Mouse (Mus musculus) embryonic facial prominence, embryonic 10.5 days (tissue): ENCODE data around the gene Casc3. TPM values are rescaled to one million over a fixed set of nuclear protein-coding genes. Genes with fewer than 3 reads are reported as not detected.

Experiments
- DNase-seq: peaks from one replicate; pipeline ENCODE4 v3.0.0-alpha.2; 2017; ENCODE audit warnings: low spot score
- H3K27ac ChIP-seq: fragments of 300-500 bp; sonication (generic); replicated peaks from 2 replicates; pipeline ENCODE4 v1.5.1; 2016; ENCODE audit warnings: mild to moderate bottlenecking
- H3K27me3 ChIP-seq: fragments of 300-500 bp; sonication (generic); replicated peaks from 2 replicates; pipeline ENCODE4 v1.6.1; 2016; ENCODE audit warnings: low read depth, mild to moderate bottlenecking; ENCODE audit not compliant: poor library complexity, severe bottlenecking
- H3K36me3 ChIP-seq: fragments of 300-500 bp; sonication (generic); replicated peaks from 2 replicates; pipeline ENCODE4 v1.6.1; 2016; ENCODE audit warnings: mild to moderate bottlenecking, moderate library complexity
- H3K4me1 ChIP-seq: fragments of 300-500 bp; sonication (generic); 2 replicates; pipeline ENCODE4 v1.6.1; 2016
- H3K4me3 ChIP-seq: fragments of 300-500 bp; sonication (generic); 2 replicates; pipeline ENCODE4 v1.5.1; 2016; ENCODE audit warnings: mild to moderate bottlenecking, moderate library complexity
- H3K9me3 ChIP-seq: fragments of 300-500 bp; sonication (generic); 2 replicates; pipeline ENCODE4 v1.6.1; 2016; ENCODE audit warnings: mild to moderate bottlenecking
- WGBS: fragments of 180-500 bp; shearing (Covaris S2); methylation state at CpG from one replicate; pipeline ENCODE4 v1.1.7; 2016; 5-methylcytosine and 5-hydroxymethylcytosine counted together
- polyA plus RNA-seq: library from polyadenylated mRNA; unstranded; fragments of >200 nt; fragmentation: Nextera tagmentation; extraction: Ambion mirVana; gene quantifications from 2 replicates; pipeline ENCODE4 v1.2.1, GENCODE M21; 2016

The Casc3 gene
- 47.5 and 48.3 TPM in 2 replicates for polyA plus RNA-seq

GRCm38 (mm10) chr11:98804605-98805004 is at the start of gene Casc3:
Casc3 (plus strand) TSS chr11:98804905.
- no peaks in the 10 kb centered on the region for H3K27me3 ChIP-seq
- no peak within 1 kb of the TSS for H3K4me3 ChIP-seq
- peaks cover 11% of the 10 kb centered on the region for H3K4me1 ChIP-seq
- no peak for DNase-seq
- peaks cover 90% of the 10 kb centered on the region for H3K36me3 ChIP-seq
- H3K27ac ChIP-seq: no peak within 1 kb of the TSS
- WGBS: 94% methylated on average over 5 of the region's 5 CpGs
- H3K9me3 ChIP-seq: no peaks in the 10 kb centered on the region

DNA sequence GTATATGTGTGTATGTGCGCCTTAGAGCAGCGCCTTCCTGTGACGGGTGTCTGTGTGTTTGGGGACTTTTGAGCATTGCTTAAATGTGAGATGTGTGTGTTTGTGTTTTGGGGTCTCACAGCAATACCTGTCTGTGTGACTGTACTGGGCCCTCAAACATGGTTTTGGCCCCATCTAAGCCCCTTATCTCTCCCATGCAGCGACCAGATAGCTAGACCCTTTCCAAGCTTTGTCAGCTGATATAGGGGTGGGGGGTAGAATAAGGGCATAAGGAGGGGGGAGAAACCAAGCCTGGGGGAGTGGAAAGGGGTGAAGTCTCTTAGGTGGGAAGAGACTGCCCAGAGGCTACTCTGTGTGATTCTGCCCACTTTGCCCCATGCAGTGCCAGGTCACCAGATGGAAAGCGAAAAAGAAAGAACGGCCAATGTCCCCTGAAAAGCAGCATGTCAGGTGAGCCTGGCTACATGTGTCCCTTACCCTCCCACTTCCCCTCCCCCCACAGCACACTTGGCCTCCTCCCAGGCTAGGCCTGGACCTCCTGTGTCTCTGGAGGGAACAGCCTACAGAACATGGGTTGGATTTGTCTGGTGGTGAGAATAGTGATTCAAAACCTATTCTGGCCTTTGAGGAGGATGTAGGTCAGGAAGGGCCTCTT is 48.9 kb upstream of the Casc3 start:
- peaks cover 29% of the 10 kb centered on the region for H3K36me3 ChIP-seq
- no peak overlapping the region; the same call in 1 of the 2 replicates for H3K27ac ChIP-seq
- DNase-seq: no peak
- H3K9me3 ChIP-seq: no peaks in the 10 kb centered on the region
- H3K4me1 ChIP-seq: peaks cover 41% of the 10 kb centered on the region
- 90% methylated on average over 6 of the region's 6 CpGs for WGBS
- H3K4me3 ChIP-seq: no peak overlapping the region
- no peaks in the 10 kb centered on the region for H3K27me3 ChIP-seq

- H3K36me3 ChIP-seq: peaks cover 37% of the 10 kb centered on the region
- no peak for DNase-seq
- 84% methylated on average over 12 of the region's 12 CpGs for WGBS
These were observed 48.0 kb upstream of the Casc3 start for GRCm38 (mm10) chr11:98756711-98757110.

DNA sequence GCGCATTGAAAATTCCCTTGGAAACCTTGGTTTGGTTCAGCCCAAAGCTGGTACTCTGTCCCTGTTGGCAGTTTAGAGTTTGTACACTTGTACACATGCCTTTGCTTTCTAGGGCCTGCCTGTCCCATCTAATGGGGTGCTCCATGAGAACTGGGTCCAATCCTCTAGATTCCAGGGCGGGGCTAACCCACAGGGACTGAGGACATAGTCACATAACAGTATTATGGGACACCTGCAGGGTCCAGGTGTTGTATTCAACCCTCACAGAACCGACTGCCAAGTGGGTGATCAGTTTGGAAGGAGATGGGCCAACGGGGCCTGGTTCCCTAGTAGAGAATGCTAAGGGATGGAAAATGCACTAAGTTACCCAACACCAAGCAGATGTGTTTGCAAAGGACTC is 42.8 kb upstream of the Casc3 start:
- H3K4me3 ChIP-seq: no peak overlapping the region
- peaks cover 38% of the 10 kb centered on the region for H3K4me1 ChIP-seq
- DNase-seq: no peak
- no peak overlapping the region for H3K27ac ChIP-seq
- no peaks in the 10 kb centered on the region for H3K9me3 ChIP-seq
- 89% methylated on average over 4 of the region's 4 CpGs for WGBS
- H3K27me3 ChIP-seq: no peaks in the 10 kb centered on the region
- H3K36me3 ChIP-seq: peaks cover 60% of the 10 kb centered on the region

More at GRCm38 (mm10) chr11:98756711-98757110, 48.0 kb upstream of the Casc3 start:
- no peaks in the 10 kb centered on the region for H3K27me3 ChIP-seq
- H3K9me3 ChIP-seq: no peaks in the 10 kb centered on the region
- no peak overlapping the region for H3K4me3 ChIP-seq
- H3K4me1 ChIP-seq: peaks cover 33% of the 10 kb centered on the region
- H3K27ac ChIP-seq: no peak overlapping the region

GRCm38 (mm10) chr11:98762756-98763501 is 41.8 kb upstream of the Casc3 start:
- Histone ChIP-seq H3K36me3 (peaks cover 59% of the 10 kb centered on the region), H3K27ac (no peak overlapping the region), H3K4me3 (no peak overlapping the region), H3K4me1 (peaks cover 48% of the 10 kb centered on the region), H3K9me3 (no peaks in the 10 kb centered on the region), H3K27me3 (no peaks in the 10 kb centered on the region)
- DNase-seq: no peak
- WGBS: 69% methylated on average over 17 of the region's 17 CpGs

GRCm38 (mm10) chr11:98763502-98763861 is 41.2 kb upstream of the Casc3 start:
- H3K9me3 ChIP-seq: no peaks in the 10 kb centered on the region
- no peak overlapping the region for H3K4me3 ChIP-seq
- H3K27ac ChIP-seq: no peak overlapping the region
- peaks cover 60% of the 10 kb centered on the region for H3K36me3 ChIP-seq
- DNase-seq: no peak
- 84% methylated on average over 8 of the region's 8 CpGs for WGBS
- H3K27me3 ChIP-seq: peaks cover 4% of the 10 kb centered on the region; the same call in 1 of the 2 replicates
- peaks cover 53% of the 10 kb centered on the region for H3K4me1 ChIP-seq

DNA sequence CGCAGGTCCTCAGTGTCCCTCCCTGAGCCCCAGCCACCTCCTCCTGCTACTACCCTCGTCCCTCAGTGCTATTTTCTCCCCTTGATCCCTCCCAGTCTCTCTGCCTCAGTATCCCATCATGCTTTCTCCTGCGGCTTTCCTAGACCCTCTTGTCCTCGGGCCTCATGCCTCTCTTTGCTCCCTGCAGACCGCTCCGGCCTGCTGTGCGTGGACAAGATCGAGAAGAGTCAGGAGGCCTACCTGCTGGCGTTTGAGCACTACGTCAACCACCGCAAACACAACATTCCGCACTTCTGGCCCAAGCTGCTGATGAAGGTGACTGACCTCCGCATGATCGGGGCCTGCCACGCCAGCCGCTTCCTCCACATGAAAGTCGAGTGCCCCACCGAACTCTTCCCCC is 40.6 kb upstream of the Casc3 start:
- WGBS: 84% methylated on average over 18 of the region's 18 CpGs
- Histone ChIP-seq H3K27ac (0 out of 2 replicates have a peak overlapping the region, but pooled peaks have one; percentile 51), H3K36me3 (peaks cover 65% of the 10 kb centered on the region), H3K4me3 (no peak overlapping the region), H3K4me1 (peaks cover 59% of the 10 kb centered on the region), H3K27me3 (peaks cover 6% of the 10 kb centered on the region; the same call in 1 of the 2 replicates), H3K9me3 (no peaks in the 10 kb centered on the region)
- no peak for DNase-seq

DNA sequence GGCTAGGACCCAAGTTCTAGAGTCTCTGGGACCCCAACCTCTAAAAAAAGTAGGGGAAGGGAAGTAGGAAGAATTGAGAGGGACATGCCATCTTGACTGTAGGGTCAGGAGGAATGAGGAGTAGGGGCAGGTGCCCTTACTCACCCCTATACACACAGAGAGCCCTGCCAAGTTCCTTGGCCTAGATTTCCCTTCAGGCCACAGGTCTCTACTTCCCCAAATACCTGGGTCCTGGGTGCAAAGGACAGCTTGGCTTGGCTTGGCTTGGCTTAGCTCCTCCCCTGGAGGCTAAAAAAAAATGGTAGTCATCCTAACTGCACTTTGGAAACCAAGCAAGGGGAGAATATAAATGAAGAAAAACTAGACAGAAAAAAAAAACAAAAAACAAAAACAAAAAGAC is 40.0 kb upstream of the Casc3 start:
- peaks cover 6% of the 10 kb centered on the region; the same call in 1 of the 2 replicates for H3K27me3 ChIP-seq
- no peak for DNase-seq
- H3K4me1 ChIP-seq: peaks cover 63% of the 10 kb centered on the region
- no peak overlapping the region for H3K27ac ChIP-seq
- no peak overlapping the region for H3K4me3 ChIP-seq
- H3K9me3 ChIP-seq: no peaks in the 10 kb centered on the region
- H3K36me3 ChIP-seq: peaks cover 72% of the 10 kb centered on the region

DNA sequence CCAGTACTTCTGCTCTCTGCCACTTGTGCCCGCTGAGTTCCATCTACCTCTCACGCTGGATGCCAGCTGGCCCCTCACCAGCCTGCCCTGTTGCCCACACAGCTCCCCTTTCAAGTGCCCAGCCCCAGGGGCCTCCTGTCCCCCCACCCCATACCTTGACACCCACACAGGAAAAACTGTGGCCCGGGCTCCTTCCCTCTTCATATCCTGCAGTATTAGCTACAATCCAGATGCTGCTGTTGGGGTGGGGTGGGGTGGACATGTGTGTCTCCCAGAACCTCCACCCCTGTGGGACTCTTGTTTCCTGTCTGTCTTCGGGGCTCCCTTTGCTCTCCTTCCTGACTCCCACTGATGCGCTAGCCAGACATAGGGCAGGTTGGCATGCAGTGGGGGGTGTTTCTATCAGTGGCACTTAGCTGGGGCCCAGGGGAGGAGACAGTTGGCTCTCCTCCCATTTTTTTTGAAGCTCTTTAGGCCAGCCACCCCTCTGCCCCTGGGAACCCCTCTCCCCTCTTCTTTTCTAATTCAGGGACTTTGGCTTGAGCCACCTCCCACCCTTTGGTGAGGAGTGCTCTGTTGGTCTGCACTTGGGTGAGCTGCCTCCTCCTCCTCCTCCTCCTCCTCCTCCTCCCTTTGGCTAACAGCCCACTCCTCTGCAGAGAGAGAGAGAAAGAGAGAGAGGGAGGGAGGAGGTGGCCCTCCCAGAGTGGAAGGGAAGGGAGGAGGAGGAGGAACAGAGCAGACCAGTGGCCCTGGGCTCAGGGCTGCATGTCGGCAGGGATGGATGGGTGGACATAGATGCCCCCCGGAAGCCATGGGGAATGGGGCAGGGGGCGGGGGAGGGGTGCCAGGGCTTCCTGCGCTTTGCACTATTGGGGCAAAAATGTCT is 39.0 kb upstream of the Casc3 start:
- Histone ChIP-seq H3K4me3 (0 out of 2 replicates have a peak overlapping the region, but pooled peaks have one; percentile 3), H3K27me3 (peaks cover 6% of the 10 kb centered on the region; the same call in 1 of the 2 replicates), H3K36me3 (peaks cover 75% of the 10 kb centered on the region), H3K4me1 (peaks cover 63% of the 10 kb centered on the region), H3K9me3 (no peaks in the 10 kb centered on the region), H3K27ac (peak overlapping the region; percentile 30)
- DNase-seq: no peak
- 52% methylated on average over 8 of the region's 9 CpGs for WGBS

- peak overlapping the region; percentile 43; the same call in 1 of the 2 replicates for H3K4me3 ChIP-seq
These were observed 38.4 kb upstream of the Casc3 start for GRCm38 (mm10) chr11:98766346-98766745.

GRCm38 (mm10) chr11:98766816-98767215 is 37.9 kb upstream of the Casc3 start:
- Histone ChIP-seq H3K9me3 (no peaks in the 10 kb centered on the region), H3K4me1 (peaks cover 63% of the 10 kb centered on the region), H3K36me3 (peaks cover 71% of the 10 kb centered on the region), H3K27me3 (peaks cover 6% of the 10 kb centered on the region; the same call in 1 of the 2 replicates), H3K27ac (peak overlapping the region; percentile 49), H3K4me3 (peak overlapping the region; percentile 43)
- DNase-seq: no peak
- WGBS: 60% methylated on average over 5 of the region's 5 CpGs

More at GRCm38 (mm10) chr11:98766346-98766745, 38.4 kb upstream of the Casc3 start:
- Histone ChIP-seq H3K27me3 (peaks cover 6% of the 10 kb centered on the region; the same call in 1 of the 2 replicates), H3K4me1 (peaks cover 63% of the 10 kb centered on the region), H3K36me3 (peaks cover 76% of the 10 kb centered on the region), H3K9me3 (no peaks in the 10 kb centered on the region), H3K27ac (peak overlapping the region; percentile 49)
- DNase-seq: no peak
- WGBS: 42% methylated on average over 2 of the region's 2 CpGs

- H3K36me3 ChIP-seq: peaks cover 67% of the 10 kb centered on the region
- 18% methylated on average over 9 of the region's 9 CpGs for WGBS
- peak; percentile 64 for DNase-seq
- no peaks in the 10 kb centered on the region for H3K9me3 ChIP-seq
- H3K4me3 ChIP-seq: peak overlapping the region; percentile 43
- peak overlapping the region; percentile 48 for H3K27ac ChIP-seq
- H3K27me3 ChIP-seq: peaks cover 6% of the 10 kb centered on the region; the same call in 1 of the 2 replicates
- H3K4me1 ChIP-seq: peaks cover 63% of the 10 kb centered on the region
These were observed 37.4 kb upstream of the Casc3 start for GRCm38 (mm10) chr11:98767276-98767675.
